Mouse (Mus musculus): Measurements from ENCODE around the gene Emid1. TPM values are rescaled to one million over a fixed set of nuclear protein-coding genes. Genes with fewer than 3 reads are reported as not detected.
"Not testable (repeated sequence)": the region's sequence is repeated elsewhere in the genome, so short reads cannot be mapped to it uniquely, and the experiment has no call there.

Emid1 gene
- total RNA-seq, 2 experiments from 2014 or later, result 7.7 to 8.9 TPM

- no peak for DNase-seq (ENCODE audit: low spot score)
Measured at GRCm38 (mm10) chr11:5109441-5109840, 42.6 kb downstream of the Emid1 start.

GRCm38 (mm10) chr11:5103986-5104509 is 48.0 kb downstream of the Emid1 start:
- DNase-seq (ENCODE audit: low spot score), result no peak

GRCm38 (mm10) chr11:5102384-5102783 is 49.7 kb downstream of the Emid1 start:
- no peak for DNase-seq (ENCODE audit: low spot score)

GRCm38 (mm10) chr11:5101641-5102040 is 50.4 kb downstream of the Emid1 start:
- DNase-seq (ENCODE audit: low spot score), result no peak

- DNase-seq (ENCODE audit: low spot score), result no peak
Measured at GRCm38 (mm10) chr11:5100801-5101200, 51.3 kb downstream of the Emid1 start.

- no peak for DNase-seq (ENCODE audit: low spot score)
Measured at GRCm38 (mm10) chr11:5100283-5100682, 51.8 kb downstream of the Emid1 start.

GRCm38 (mm10) chr11:5099576-5100183 is 52.4 kb downstream of the Emid1 start:
- peak; percentile 86 for DNase-seq (ENCODE audit: low spot score)

- DNase-seq (ENCODE audit: low spot score), result peak; percentile 98
Measured at GRCm38 (mm10) chr11:5098736-5099542, 53.1 kb downstream of the Emid1 start, which contains the start of the genes Rhbdd3 and Ewsr1. TSS of gene Rhbdd3 (plus strand) at chr11:5098926. TSS of gene Ewsr1 (minus strand) at chr11:5099266.

- DNase-seq (ENCODE audit: low spot score), result peak; percentile 45
Measured at GRCm38 (mm10) chr11:5098035-5098735, 53.9 kb downstream of the Emid1 start.

- DNase-seq (ENCODE audit: low spot score), result no peak
Measured at GRCm38 (mm10) chr11:5096480-5097020, 55.5 kb downstream of the Emid1 start.

GRCm38 (mm10) chr11:5095877-5096276 is 56.2 kb downstream of the Emid1 start:
- DNase-seq (ENCODE audit: low spot score), result no peak

- DNase-seq (ENCODE audit: low spot score), result no peak
Measured at GRCm38 (mm10) chr11:5091706-5092105, 60.4 kb downstream of the Emid1 start.

- no peak for DNase-seq (ENCODE audit: low spot score)
Measured at GRCm38 (mm10) chr11:5089147-5089546, 62.9 kb downstream of the Emid1 start.

- DNase-seq (ENCODE audit: low spot score), result not testable (repeated sequence)
Measured at GRCm38 (mm10) chr11:5076843-5077242, 75.2 kb downstream of the Emid1 start.

- DNase-seq (ENCODE audit: low spot score), result no peak
Measured at GRCm38 (mm10) chr11:5075760-5076159, 76.3 kb downstream of the Emid1 start.

GRCm38 (mm10) chr11:5074882-5075281 is 77.2 kb downstream of the Emid1 start:
- no peak for DNase-seq (ENCODE audit: low spot score)

- no peak for DNase-seq (ENCODE audit: low spot score)
Measured at GRCm38 (mm10) chr11:5068126-5068971, 83.7 kb downstream of the Emid1 start.

- no peak for DNase-seq (ENCODE audit: low spot score)
Measured at GRCm38 (mm10) chr11:5067063-5067462, 85.0 kb downstream of the Emid1 start.

- peak; percentile 89 for DNase-seq (ENCODE audit: low spot score)
Measured at GRCm38 (mm10) chr11:5065056-5065821, 86.8 kb downstream of the Emid1 start, which contains the start of gene Gas2l1. TSS of gene Gas2l1 (minus strand) at chr11:5065327.
